ENCODE assay signal across 6 mouse cellular contexts in the genomic region with DNA sequence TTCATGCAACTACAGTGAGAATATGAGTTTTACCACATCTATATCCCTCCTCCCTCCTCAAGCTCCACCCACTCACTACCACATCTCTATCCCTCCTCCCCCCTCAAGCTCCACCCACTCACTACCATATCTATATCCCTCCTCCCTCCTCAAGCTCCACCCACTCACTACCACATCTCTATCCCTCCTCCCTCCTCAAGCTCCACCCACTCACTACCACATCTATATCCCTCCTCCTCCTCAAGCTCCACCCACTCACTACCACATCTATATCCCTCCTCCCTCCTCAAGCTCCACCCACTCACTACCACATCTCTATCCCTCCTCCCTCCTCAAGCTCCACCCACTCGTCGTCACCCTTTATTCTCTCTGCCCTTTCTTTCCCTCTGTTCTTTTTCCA.
DNase-seq lines count a peak whose midpoint lies in the region; ATAC-seq and TF ChIP-seq lines count a peak whose summit lies in the region.
"Not testable (repeated sequence)": the region's sequence is repeated elsewhere in the genome, so short reads cannot be mapped to it uniquely, and the experiment has no call there.

No protein-coding gene starts in this region.

- H3K79me2 ChIP-seq in MEL (ENCODE audit: control insufficient read depth, insufficient read depth, low read length, poor library complexity) = not testable (repeated sequence)

- H3K27me3 ChIP-seq in MEL (ENCODE audit: control insufficient read depth in 1 of 2, insufficient read depth in 2 of 2, low read length in 2 of 2); liver, postnatal 0 days (ENCODE audit: insufficient read depth, low read length): not testable (repeated sequence)

- not testable (repeated sequence) for H3K9me3 ChIP-seq in MEL (replicated peaks; ENCODE audit: insufficient read depth, low read length); liver, postnatal 0 days (ENCODE audit: low read length)

- 40% methylated on average over 2 of the region's 2 CpGs for WGBS in liver, postnatal 0 days (ENCODE audit: insufficient replicate concordance)

- peaks cover 4 to 19% of the 10 kb centered on the region in 2 experiments for H3K4me1 ChIP-seq in MEL (ENCODE audit: control insufficient read depth in 1 of 2, insufficient read depth in 2 of 2, low read length in 2 of 2)
- H3K4me1 ChIP-seq in liver, postnatal 0 days (ENCODE audit: insufficient read depth) = peaks cover 60% of the 10 kb centered on the region

- H3K9ac ChIP-seq in MEL (ENCODE audit: control insufficient read depth, low read depth, low read length, poor library complexity, severe bottlenecking); liver, postnatal 0 days (replicated peaks): not testable (repeated sequence)

- H3K36me3 ChIP-seq in MEL (ENCODE audit: control insufficient read depth in 1 of 2, insufficient read depth in 2 of 2, low read length in 2 of 2) = peaks cover 0 to 15% of the 10 kb centered on the region in 2 experiments; a peak in 2 of 4 replicates
- H3K36me3 ChIP-seq in liver, postnatal 0 days (replicated peaks; ENCODE audit: insufficient read depth, low read length) = not testable (repeated sequence)

- ATAC-seq in liver, postnatal 0 days = not testable (repeated sequence)
- ATAC-seq in neutrophil, adult 5-6 weeks (ENCODE audit: extremely low read depth, insufficient number of reproducible peaks, low FRiP score, poor library complexity, severe bottlenecking) = 0 out of 2 replicates have a peak, but pooled peaks have one; percentile 17

- not testable (repeated sequence) for H3K4me2 ChIP-seq in liver, postnatal 0 days (ENCODE audit: low read depth, low read length)

- TF ChIP-seq RAD21 in MEL (IDR thresholded peaks at IDR 0.05; ENCODE audit: low read depth, low read length) = not testable (repeated sequence)

- not testable (repeated sequence) for H3K27ac ChIP-seq in MEL (ENCODE audit: control insufficient read depth, low read depth, low read length); liver, postnatal 0 days (ENCODE audit: low read depth)

- not testable (repeated sequence) for TF ChIP-seq EP300 in MEL (IDR thresholded peaks at IDR 0.05; ENCODE audit: low read depth in 1 of 2, low read length in 2 of 2); liver, postnatal 0 days (IDR thresholded peaks at IDR 0.05; ENCODE audit: low read depth)

- TF ChIP-seq CTCF in MEL (IDR thresholded peaks at IDR 0.05 in 2 of 3, conservative IDR thresholded peaks at IDR 0.05 in 1 of 3; ENCODE audit: control insufficient read depth in 1 of 3, insufficient read depth in 1 of 3, low read depth in 2 of 3, low read length in 3 of 3, poor library complexity in 1 of 3, severe bottlenecking in 1 of 3); liver, postnatal 0 days (IDR thresholded peaks at IDR 0.05; ENCODE audit: low read depth): not testable (repeated sequence)

- TF ChIP-seq POLR2A in MEL (IDR thresholded peaks at IDR 0.05; ENCODE audit: control insufficient read depth in 1 of 2, insufficient read depth in 1 of 2, low read depth in 1 of 2, low read length in 2 of 2, poor library complexity in 1 of 2) = not testable (repeated sequence)

- H3K4me3 ChIP-seq in MEL (ENCODE audit: control insufficient read depth in 1 of 2, insufficient read depth in 1 of 2, low read depth in 2 of 2, low read length in 2 of 2); liver, postnatal 0 days (ENCODE audit: low read depth, low read length): not testable (repeated sequence)

- peak; percentile 55 for DNase-seq in CD4-positive helper T cell, adult 2 months (ENCODE audit: low read depth, low spot score)
- peak; percentile 66 for DNase-seq in MEL (ENCODE audit: low read depth, low spot score)
- peak; percentile 88 for DNase-seq in ZHBTc4 (ENCODE audit: low read depth, low spot score)
- peak; percentile 53 for DNase-seq in induced T-regulatory cell, adult 2 months (ENCODE audit: low read depth)
- peak; percentile 26 for DNase-seq in liver, postnatal 0 days

Comparison
In these comparisons a context has a peak if more than half of its experiments do, and no peak if none do; other contexts are left out.
1. DNase-seq: peak in every context shown above with its lines; median percentile 88 in ZHBTc4; 66 in MEL; 55 in CD4-positive helper T cell, adult 2 months; 53 in induced T-regulatory cell, adult 2 months; 26 in liver, postnatal 0 days.